Mouse (Mus musculus) thymus, postnatal 4 days (tissue): ENCODE measurements at regions not wholly inside any gene's neighbourhood (a gene's known extent, or its start where the extent isn't known, plus 50 kb on each side); places are given as distances from the start of the nearest gene placed in this dataset.
"Not testable (repeated sequence)": the region's sequence is repeated elsewhere in the genome, so short reads cannot be mapped to it uniquely, and the experiment has no call there.

Source experiments
- DNase-seq: peaks from one replicate; pipeline ENCODE4 v3.0.0; 2021

GRCm38 (mm10) chr17:6371846-6372245, 54.5 kb upstream of the Dynlt1a start:
- DNase-seq, result not testable (repeated sequence)

DNA sequence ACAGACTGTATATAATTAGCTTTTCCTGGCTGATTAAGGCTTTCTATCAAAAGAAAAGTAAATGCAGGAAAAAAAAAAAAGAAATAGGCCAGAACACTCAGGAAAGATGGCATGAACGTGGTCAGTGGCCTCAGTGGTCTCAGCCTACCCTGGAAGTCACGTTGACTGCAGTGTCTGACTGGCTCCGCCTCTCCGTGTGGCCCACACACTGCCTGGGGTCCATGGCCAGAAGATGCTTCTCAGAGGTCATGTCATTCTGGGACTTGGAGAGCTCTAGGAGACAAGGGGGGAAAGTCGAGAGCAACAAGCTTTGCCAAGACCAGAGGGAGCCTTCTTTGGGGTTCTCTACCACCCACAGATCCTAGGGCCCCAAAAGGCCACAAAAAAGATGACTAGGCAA, 51.5 kb upstream of the Dynlt1b start:
- DNase-seq, result peak; percentile 13
